Comparison of ENCODE assay signal across 13 mouse cellular contexts in the genomic region with DNA sequence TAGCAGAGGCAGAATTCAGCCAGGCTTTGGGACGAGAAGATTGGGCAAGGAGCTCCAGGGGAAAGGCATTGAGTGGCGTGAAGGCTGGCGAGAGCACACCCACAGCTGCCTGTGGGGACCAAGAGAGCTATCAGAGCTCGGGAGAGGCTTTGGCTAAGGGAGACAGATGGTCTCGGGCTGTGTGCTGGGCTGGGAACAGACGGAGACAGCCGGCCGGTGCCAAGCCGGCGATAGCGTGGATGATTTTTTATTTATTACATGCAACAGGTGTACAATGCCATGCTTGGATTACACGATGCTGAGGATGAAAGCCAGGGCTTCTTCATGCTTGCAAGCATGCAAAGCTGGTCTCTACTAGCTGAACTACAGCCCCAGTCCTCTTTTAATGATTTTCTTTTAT. TPM values are rescaled to one million over a fixed set of nuclear protein-coding genes. Genes with fewer than 3 reads are reported as not detected.
DNase-seq lines count a peak whose midpoint lies in the region; ATAC-seq and TF ChIP-seq lines count a peak whose summit lies in the region.
"Had no signal": no experiment of that assay in that cellular context is flagged by ENCODE, and none has a peak within 500 bp of the region (broad histone marks: within the 10 kb centered on the region; RNA-seq: fewer than 3 reads in every experiment).

No protein-coding gene starts in this region.

- H3K4me3 ChIP-seq in forebrain, embryonic 16.5 days (replicated peaks; ENCODE audit: low read length) = no peak overlapping the region
- H3K4me3 ChIP-seq in forebrain, embryonic 10.5 days = no peak overlapping the region
- no peak overlapping the region for H3K4me3 ChIP-seq in limb, embryonic 11.5 days (ENCODE audit: low read depth, low read length)
- no peak overlapping the region for H3K4me3 ChIP-seq in limb, embryonic 10.5 days
- H3K4me3 ChIP-seq in myocyte = no peak overlapping the region
- H3K4me3 ChIP-seq in kidney, embryonic 14.5 days (ENCODE audit: low read length) = no peak overlapping the region
- no peak overlapping the region for H3K4me3 ChIP-seq in lung, adult 2 months (replicated peaks; ENCODE audit: extremely low read depth, low read depth, low read length)
- H3K4me3 ChIP-seq: gastrocnemius, adult 2 months; liver, embryonic 15.5 days; megakaryocyte, embryonic 14.5 days had no signal

- no peak for TF ChIP-seq CTCF in lung, adult 2 months (IDR thresholded peaks at IDR 0.05; ENCODE audit: insufficient read depth, low read length)

- no peaks in the 10 kb centered on the region for H3K27me3 ChIP-seq in forebrain, embryonic 16.5 days (replicated peaks; ENCODE audit: control insufficient read depth, insufficient read depth, low read length)
- H3K27me3 ChIP-seq in forebrain, embryonic 10.5 days (ENCODE audit: poor library complexity, severe bottlenecking) = no peaks in the 10 kb centered on the region
- no peaks in the 10 kb centered on the region for H3K27me3 ChIP-seq in limb, embryonic 11.5 days (ENCODE audit: control insufficient read depth, insufficient read depth, low read length)
- H3K27me3 ChIP-seq in limb, embryonic 10.5 days (ENCODE audit: low read depth, poor library complexity, severe bottlenecking) = no peaks in the 10 kb centered on the region
- H3K27me3 ChIP-seq in myocyte (ENCODE audit: control insufficient read depth, insufficient read depth, insufficient read length) = peaks cover 5% of the 10 kb centered on the region
- no peaks in the 10 kb centered on the region for H3K27me3 ChIP-seq in kidney, embryonic 14.5 days (ENCODE audit: control insufficient read depth, insufficient read depth, low read length)
- H3K27me3 ChIP-seq: liver, embryonic 15.5 days had no signal

- H3K9me3 ChIP-seq in forebrain, embryonic 16.5 days (ENCODE audit: control insufficient read depth, low read length) = peaks cover 4% of the 10 kb centered on the region; the same call in 1 of the 2 replicates
- no peaks in the 10 kb centered on the region for H3K9me3 ChIP-seq in forebrain, embryonic 10.5 days
- no peaks in the 10 kb centered on the region for H3K9me3 ChIP-seq in limb, embryonic 11.5 days (ENCODE audit: control insufficient read depth, low read length)
- H3K9me3 ChIP-seq in limb, embryonic 10.5 days (replicated peaks) = no peaks in the 10 kb centered on the region
- no peaks in the 10 kb centered on the region for H3K9me3 ChIP-seq in kidney, embryonic 14.5 days (ENCODE audit: control insufficient read depth, low read length)
- H3K9me3 ChIP-seq: liver, embryonic 15.5 days had no signal

- DNase-seq in forebrain, embryonic 10.5 days (ENCODE audit: extremely low spot score, low spot score) = no peak
- no peak for DNase-seq in limb, embryonic 11.5 days (ENCODE audit: low spot score)
- no peak for DNase-seq in limb, embryonic 10.5 days (ENCODE audit: low spot score)
- peak; percentile 77 for DNase-seq in cerebellum, adult 9-11 months
- no peak for DNase-seq in lung, adult 2 months
- DNase-seq: gastrocnemius, adult 2 months; heart, postnatal 14 days; kidney, adult 8-10 months had no signal

- no peak overlapping the region for H3K4me2 ChIP-seq in forebrain, embryonic 16.5 days (ENCODE audit: low read length)
- no peak overlapping the region for H3K4me2 ChIP-seq in limb, embryonic 11.5 days (ENCODE audit: low read depth, severe bottlenecking)
- no peak overlapping the region for H3K4me2 ChIP-seq in myocyte (ENCODE audit: low read depth)
- no peak overlapping the region for H3K4me2 ChIP-seq in kidney, embryonic 14.5 days (replicated peaks; ENCODE audit: low read depth, low read length)
- H3K4me2 ChIP-seq: liver, embryonic 15.5 days had no signal

- no peak overlapping the region for H3K27ac ChIP-seq in forebrain, embryonic 16.5 days (ENCODE audit: low read length)
- H3K27ac ChIP-seq in forebrain, embryonic 10.5 days = no peak overlapping the region
- no peak overlapping the region for H3K27ac ChIP-seq in limb, embryonic 11.5 days (replicated peaks; ENCODE audit: low read depth, low read length)
- H3K27ac ChIP-seq in limb, embryonic 10.5 days = no peak overlapping the region
- no peak overlapping the region for H3K27ac ChIP-seq in kidney, embryonic 14.5 days (ENCODE audit: low read depth, low read length)
- H3K27ac ChIP-seq: gastrocnemius, adult 2 months; liver, embryonic 15.5 days had no signal

- WGBS in forebrain, embryonic 16.5 days = 76% methylated on average over 12 of the region's 12 CpGs
- 90% methylated on average over 12 of the region's 12 CpGs for WGBS in forebrain, embryonic 10.5 days
- 80% methylated on average over 12 of the region's 12 CpGs for whole genome bisulfite sequencing in limb, embryonic 11.5 days
- 85% methylated on average over 12 of the region's 12 CpGs for WGBS in limb, embryonic 10.5 days
- WGBS in kidney, embryonic 14.5 days = 79% methylated on average over 12 of the region's 12 CpGs
- 87% methylated on average over 12 of the region's 12 CpGs for WGBS in lung, adult 2 months

- no peaks in the 10 kb centered on the region for H3K36me3 ChIP-seq in forebrain, embryonic 16.5 days (ENCODE audit: control insufficient read depth, insufficient read depth)
- H3K36me3 ChIP-seq in forebrain, embryonic 10.5 days (replicated peaks) = no peaks in the 10 kb centered on the region
- no peaks in the 10 kb centered on the region for H3K36me3 ChIP-seq in limb, embryonic 11.5 days (ENCODE audit: control insufficient read depth, insufficient read depth, low read length)
- no peaks in the 10 kb centered on the region for H3K36me3 ChIP-seq in limb, embryonic 10.5 days
- no peaks in the 10 kb centered on the region for H3K36me3 ChIP-seq in myocyte (ENCODE audit: control insufficient read depth, insufficient read depth)
- no peaks in the 10 kb centered on the region for H3K36me3 ChIP-seq in kidney, embryonic 14.5 days (ENCODE audit: control insufficient read depth, insufficient read depth, low read length)
- H3K36me3 ChIP-seq: liver, embryonic 15.5 days had no signal

- H3K9ac ChIP-seq in forebrain, embryonic 16.5 days (replicated peaks; ENCODE audit: low read depth, low read length) = no peak overlapping the region
- no peak overlapping the region for H3K9ac ChIP-seq in limb, embryonic 11.5 days (ENCODE audit: low read length)
- no peak overlapping the region for H3K9ac ChIP-seq in kidney, embryonic 14.5 days (ENCODE audit: low read depth, low read length)
- H3K9ac ChIP-seq: liver, embryonic 15.5 days had no signal

- H3K79me2 ChIP-seq in myocyte (ENCODE audit: control insufficient read depth, insufficient read depth) = no peaks in the 10 kb centered on the region

- no peak for TF ChIP-seq POLR2A in myocyte (IDR thresholded peaks at IDR 0.05; ENCODE audit: insufficient read length, low read depth)
- no peak for TF ChIP-seq POLR2A in lung, adult 2 months (IDR thresholded peaks at IDR 0.05; ENCODE audit: borderline replicate concordance, extremely low read depth, low read depth, low read length)

- peak; percentile 81 for ATAC-seq in forebrain, embryonic 16.5 days
- peak; percentile 73; the same call in 1 of the 2 replicates for ATAC-seq in limb, embryonic 11.5 days (ENCODE audit: insufficient number of reproducible peaks, low FRiP score, low TSS enrichment, low read depth)
- no peak for ATAC-seq in kidney, embryonic 14.5 days (ENCODE audit: low FRiP score, low TSS enrichment)

- no peak overlapping the region for H3ac ChIP-seq in myocyte (ENCODE audit: control insufficient read depth, insufficient read length)

- H3K4me1 ChIP-seq in forebrain, embryonic 16.5 days (replicated peaks; ENCODE audit: control insufficient read depth, insufficient read depth, low read length) = no peaks in the 10 kb centered on the region
- H3K4me1 ChIP-seq in forebrain, embryonic 10.5 days = peaks cover 4% of the 10 kb centered on the region; the same call in 1 of the 2 replicates
- H3K4me1 ChIP-seq in limb, embryonic 11.5 days (ENCODE audit: control insufficient read depth, insufficient read depth, low read length) = no peaks in the 10 kb centered on the region
- no peaks in the 10 kb centered on the region; the same call in 1 of the 2 replicates for H3K4me1 ChIP-seq in limb, embryonic 10.5 days
- H3K4me1 ChIP-seq in kidney, embryonic 14.5 days (ENCODE audit: control insufficient read depth, insufficient read depth, low read length) = 0 out of 2 replicates have a peak, but pooled peaks cover 7% of the 10 kb centered on the region
- no peaks in the 10 kb centered on the region for H3K4me1 ChIP-seq in lung, adult 2 months (ENCODE audit: control insufficient read depth, insufficient read depth, low read length)
- H3K4me1 ChIP-seq: liver, embryonic 15.5 days had no signal

TF ChIP-seq in myocyte, 11 proteins besides CTCF, POLR2A, EP300 and RAD21:
- TF ChIP-seq MYOG (IDR thresholded peaks at IDR 0.05; ENCODE audit: control insufficient read depth in 1 of 3, insufficient read depth in 1 of 3, insufficient read length in 2 of 3, low read depth in 2 of 3) (peak in 2 of 3 experiments; percentile 70 to 72), MYOD1 (IDR thresholded peaks at IDR 0.05; ENCODE audit: control insufficient read depth in 1 of 3, insufficient read length in 2 of 3, low read depth in 2 of 3) (peak in 2 of 3 experiments; percentile 76 to 91), TCF12 (IDR thresholded peaks at IDR 0.05; ENCODE audit: insufficient read depth, poor library complexity, severe bottlenecking) (no peak), TCF3 (IDR thresholded peaks at IDR 0.05; ENCODE audit: insufficient read length, low read depth) (peak; percentile 34), MAX (IDR thresholded peaks at IDR 0.05; ENCODE audit: low read depth) (no peak), E2F4 (IDR thresholded peaks at IDR 0.05; ENCODE audit: insufficient read depth) (no peak)

RNA-seq across cellular contexts. Expression of a gene that starts 22.2 kb away (rescaled TPM):
- polyA plus RNA-seq in forebrain, embryonic 16.5 days (2015; fragmentation: Nextera tagmentation; extraction: Ambion mirVana) = 38.6 and 42.3 TPM in 2 replicates
- 86.7 and 89.5 TPM in 2 replicates for polyA plus RNA-seq in forebrain, embryonic 10.5 days (2016; fragmentation: Nextera tagmentation; extraction: Ambion mirVana)
- 74.5 and 74.9 TPM in 2 replicates for polyA plus RNA-seq in limb, embryonic 11.5 days (2014; fragmentation: Nextera tagmentation; extraction: Ambion mirVana)
- polyA plus RNA-seq in limb, embryonic 10.5 days (2016; fragmentation: Nextera tagmentation; extraction: Ambion mirVana) = 37.3 and 42.6 TPM in 2 replicates
- 0.40 TPM for polyA plus RNA-seq in myocyte (2012; fragmentation: generic; extraction: Trizol)
- polyA plus RNA-seq in kidney, embryonic 14.5 days (2014; fragmentation: Nextera tagmentation; extraction: Ambion mirVana) = 116 and 125 TPM in 2 replicates
- polyA plus RNA-seq in lung, adult 2 months (2012; rRNA removed) = 28.8 and 35.3 TPM in 2 replicates

Comparison
In these comparisons a context has a peak if more than half of its experiments do, and no peak if none do; other contexts are left out.
1. RNA of a gene that starts 22.2 kb away (polyA plus RNA-seq): 116 to 125 TPM in kidney, embryonic 14.5 days, 86.7 to 89.5 TPM in forebrain, embryonic 10.5 days, 74.5 to 74.9 TPM in limb, embryonic 11.5 days, 37.3 to 42.6 TPM in limb, embryonic 10.5 days, 38.6 to 42.3 TPM in forebrain, embryonic 16.5 days and 28.8 to 35.3 TPM in lung, adult 2 months; 0.40 TPM in myocyte (single experiment); every median in the first group is over 10 times any median in the second.